Mouse (Mus musculus) lung, postnatal 0 days (tissue): ENCODE results near the gene Ccdc106. TPM values are rescaled to one million over a fixed set of nuclear protein-coding genes. Genes with fewer than 3 reads are reported as not detected.
A peak's percentile ranks its signal among the peaks of the same experiment; 100 is the strongest.

Source experiments
- ATAC-seq: fragments of 200-750 bp; cut with Nextera tagmentation; 2 replicates; pipeline ENCODE4 v1.8.0; 2017; ENCODE audit warnings: moderate library complexity
- DNase-seq: peaks from one replicate; pipeline ENCODE4 v3.0.0-alpha.2; 2016; ENCODE audit warnings: low spot score
- H3K27ac ChIP-seq: fragments of 300-500 bp; sonication (generic); 2 replicates; pipeline ENCODE4 v1.5.1; 2014; ENCODE audit warnings: antibody characterized with exemption, mild to moderate bottlenecking, low read length, mixed read lengths
- H3K27me3 ChIP-seq: fragments of 300-500 bp; sonication (generic); replicated peaks from 2 replicates; pipeline ENCODE4 v1.6.1; 2014; ENCODE audit warnings: low read length, mixed read lengths; ENCODE audit not compliant: insufficient read depth
- H3K36me3 ChIP-seq: fragments of 300-500 bp; sonication (generic); 2 replicates; pipeline ENCODE4 v1.6.1; 2014; ENCODE audit warnings: low read length, mixed read lengths; ENCODE audit not compliant: insufficient read depth
- H3K4me1 ChIP-seq: fragments of 300-500 bp; sonication (generic); 2 replicates; pipeline ENCODE4 v1.6.1; 2014; ENCODE audit warnings: antibody characterized with exemption, low read depth, low read length, mixed read lengths; ENCODE audit not compliant: insufficient read depth
- H3K4me2 ChIP-seq: fragments of 300-500 bp; sonication (generic); replicated peaks from 2 replicates; pipeline ENCODE4 v1.6.1; 2014; ENCODE audit warnings: low read depth, mild to moderate bottlenecking, low read length, moderate library complexity, mixed read lengths
- H3K4me3 ChIP-seq: fragments of 300-500 bp; sonication (generic); 2 replicates; pipeline ENCODE4 v1.5.1; 2014; ENCODE audit warnings: low read depth, low read length
- H3K9ac ChIP-seq: fragments of 300-500 bp; sonication (generic); replicated peaks from 2 replicates; pipeline ENCODE4 v1.6.1; 2014; ENCODE audit warnings: low read depth, mild to moderate bottlenecking
- H3K9me3 ChIP-seq: fragments of 300-500 bp; sonication (generic); 2 replicates; pipeline ENCODE4 v1.6.1; 2016; ENCODE audit warnings: low read length, mixed read lengths
- CTCF ChIP-seq: IDR thresholded peaks from 2 replicates; pipeline ENCODE4 v1.5.1; 2016; ENCODE audit warnings: antibody characterized with exemption, mild to moderate bottlenecking
- EP300 ChIP-seq: IDR thresholded peaks from 2 replicates; pipeline ENCODE4 v1.6.1; 2016; ENCODE audit warnings: antibody characterized with exemption, mild to moderate bottlenecking, control low read depth
- WGBS: fragments of 180-500 bp; shearing (Covaris S2); extraction: QIAGEN DNeasy Blood & Tissue Kit; methylation state at CpG from one replicate; pipeline ENCODE4 v1.1.7; 2014; 5-methylcytosine and 5-hydroxymethylcytosine counted together
- polyA plus RNA-seq: library from polyadenylated mRNA; unstranded; fragments of >200 nt; fragmentation: Nextera tagmentation; extraction: Ambion mirVana; gene quantifications from 2 replicates; pipeline ENCODE4 v1.2.1, GENCODE M21; 2015

Gene Ccdc106
- polyA plus RNA-seq, 1 experiment from 2014 or later = 0.42 TPM

- peak; percentile 2; the same call in 1 of the 2 replicates for ATAC-seq
- WGBS = 0% methylated on average over 8 of the region's 15 CpGs
- Histone ChIP-seq H3K9me3 (no peaks in the 10 kb centered on the region), H3K9ac (peak overlapping the region; percentile 96), H3K36me3 (no peaks in the 10 kb centered on the region), H3K4me3 (peak overlapping the region; percentile 84), H3K4me2 (peak overlapping the region; percentile 73), H3K27ac (peak overlapping the region; percentile 98), H3K27me3 (no peaks in the 10 kb centered on the region), H3K4me1 (0 out of 2 replicates have a peak, but pooled peaks cover 4% of the 10 kb centered on the region)
- TF ChIP-seq CTCF = no peak
- TF ChIP-seq EP300 = no peak
- DNase-seq = no peak
Measured at GRCm38 (mm10) chr7:5020685-5021084, 332 bp downstream of the Ccdc106 start.

GRCm38 (mm10) chr7:5021197-5021596 lies 844 bp downstream of the Ccdc106 start:
- H3K4me1 ChIP-seq = 0 out of 2 replicates have a peak, but pooled peaks cover 4% of the 10 kb centered on the region
- H3K27ac ChIP-seq = peak overlapping the region; percentile 98
- ATAC-seq = no peak
- peak overlapping the region; percentile 73 for H3K4me2 ChIP-seq
- H3K36me3 ChIP-seq = no peaks in the 10 kb centered on the region
- H3K9me3 ChIP-seq = no peaks in the 10 kb centered on the region
- no peak for DNase-seq
- peak overlapping the region; percentile 84 for H3K4me3 ChIP-seq
- H3K27me3 ChIP-seq = no peaks in the 10 kb centered on the region
- WGBS = 43% methylated on average over 5 of the region's 5 CpGs
- TF ChIP-seq CTCF (no peak), EP300 (no peak)
- peak overlapping the region; percentile 96 for H3K9ac ChIP-seq

GRCm38 (mm10) chr7:5029543-5029942 lies 9.2 kb downstream of the Ccdc106 start:
- no peaks in the 10 kb centered on the region for H3K4me1 ChIP-seq
- no peak overlapping the region for H3K4me2 ChIP-seq
- no peak for ATAC-seq
- H3K4me3 ChIP-seq = no peak overlapping the region
- no peak for TF ChIP-seq CTCF
- TF ChIP-seq EP300 = no peak
- no peaks in the 10 kb centered on the region for H3K27me3 ChIP-seq
- H3K9me3 ChIP-seq = peaks cover 25% of the 10 kb centered on the region
- DNase-seq = no peak
- no peak overlapping the region for H3K9ac ChIP-seq
- H3K36me3 ChIP-seq = peaks cover 50% of the 10 kb centered on the region
- H3K27ac ChIP-seq = no peak overlapping the region
- 95% methylated on average over 22 of the region's 22 CpGs for WGBS

- WGBS = 95% methylated on average over 21 of the region's 21 CpGs
Measured at GRCm38 (mm10) chr7:5029946-5030345, 9.6 kb downstream of the Ccdc106 start.

GRCm38 (mm10) chr7:5030554-5031275 lies 10.4 kb downstream of the Ccdc106 start:
- Histone ChIP-seq H3K27me3 (no peaks in the 10 kb centered on the region), H3K4me2 (no peak overlapping the region), H3K9me3 (peaks cover 25% of the 10 kb centered on the region), H3K9ac (no peak overlapping the region), H3K27ac (no peak overlapping the region), H3K36me3 (peaks cover 53% of the 10 kb centered on the region), H3K4me1 (no peaks in the 10 kb centered on the region), H3K4me3 (no peak overlapping the region)
- ATAC-seq = peak; percentile 7; the same call in 1 of the 2 replicates
- WGBS = 90% methylated on average over 62 of the region's 63 CpGs
- DNase-seq = no peak
- no peak for TF ChIP-seq EP300
- TF ChIP-seq CTCF = no peak

More at GRCm38 (mm10) chr7:5029946-5030345, 9.6 kb downstream of the Ccdc106 start:
- Histone ChIP-seq H3K4me3 (no peak overlapping the region), H3K27ac (no peak overlapping the region), H3K4me1 (no peaks in the 10 kb centered on the region), H3K9me3 (peaks cover 25% of the 10 kb centered on the region), H3K4me2 (no peak overlapping the region), H3K27me3 (no peaks in the 10 kb centered on the region), H3K9ac (no peak overlapping the region), H3K36me3 (peaks cover 53% of the 10 kb centered on the region)
- no peak for TF ChIP-seq EP300
- no peak for TF ChIP-seq CTCF
- DNase-seq (no peak), ATAC-seq (no peak)

GRCm38 (mm10) chr7:5031496-5031895 lies 11.1 kb downstream of the Ccdc106 start:
- Histone ChIP-seq H3K27ac (no peak overlapping the region), H3K4me2 (no peak overlapping the region), H3K9ac (no peak overlapping the region), H3K4me3 (no peak overlapping the region), H3K36me3 (peaks cover 51% of the 10 kb centered on the region), H3K27me3 (no peaks in the 10 kb centered on the region), H3K4me1 (no peaks in the 10 kb centered on the region), H3K9me3 (peaks cover 25% of the 10 kb centered on the region)
- ATAC-seq (no peak), DNase-seq (no peak)
- TF ChIP-seq EP300 (no peak), CTCF (no peak)
- 86% methylated on average over 41 of the region's 46 CpGs for WGBS
